Mouse (Mus musculus) MEL (cell line): ENCODE results near the gene Tnf. TPM values are rescaled to one million over a fixed set of nuclear protein-coding genes. Genes with fewer than 3 reads are reported as not detected.

Experiments used
- DNase-seq: peaks from one replicate; pipeline ENCODE4 v3.0.0; 2011; ENCODE audit warnings: low read depth, low spot score
- H3K27ac ChIP-seq: 2 replicates; pipeline ENCODE4 v1.5.1; 2012; ENCODE audit warnings: low read depth, mild to moderate bottlenecking, control low read depth, low read length, moderate library complexity; ENCODE audit not compliant: control insufficient read depth
- H3K27me3 ChIP-seq, 2 experiments: fragments of 150-350 bp in 1 of 2; sonication (generic) in 1 of 2; 2 replicates each; pipeline ENCODE4 v1.6.1; 2012; ENCODE audit warnings: low read length in 2 of 2, mild to moderate bottlenecking in 2 of 2, improper control_type of control experiment in 1 of 2, moderate library complexity in 1 of 2; ENCODE audit not compliant: insufficient read depth in 2 of 2, control insufficient read depth in 1 of 2
- H3K36me3 ChIP-seq, 2 experiments: 2 replicates each; pipeline ENCODE4 v1.6.1; 2012 to 2014; ENCODE audit warnings: low read length in 2 of 2, improper control_type of control experiment in 1 of 2, inconsistent platforms in 1 of 2, mild to moderate bottlenecking in 1 of 2; ENCODE audit not compliant: insufficient read depth in 2 of 2, control insufficient read depth in 1 of 2
- H3K4me1 ChIP-seq, 2 experiments: fragments of 150-350 bp in 1 of 2; sonication (generic) in 1 of 2; 2 replicates each; pipeline ENCODE4 v1.6.1; 2012; ENCODE audit warnings: low read length in 2 of 2, improper control_type of control experiment in 1 of 2, mild to moderate bottlenecking in 1 of 2; ENCODE audit not compliant: insufficient read depth in 2 of 2, control insufficient read depth in 1 of 2
- H3K4me3 ChIP-seq, 2 experiments: fragments of 150-350 bp in 1 of 2; sonication (generic) in 1 of 2; 2 replicates each; pipeline ENCODE4 v1.5.1; 2012; ENCODE audit warnings: low read depth in 2 of 2, low read length in 2 of 2, mild to moderate bottlenecking in 2 of 2, moderate library complexity in 2 of 2, control low read depth in 1 of 2, improper control_type of control experiment in 1 of 2; ENCODE audit not compliant: control insufficient read depth in 1 of 2, insufficient read depth in 1 of 2
- H3K79me2 ChIP-seq: 2 replicates; pipeline ENCODE4 v1.6.1; 2012; ENCODE audit warnings: mild to moderate bottlenecking, low read length, moderate library complexity; ENCODE audit not compliant: control insufficient read depth, poor library complexity, insufficient read depth
- H3K9ac ChIP-seq: 2 replicates; pipeline ENCODE4 v1.6.1; 2012; ENCODE audit warnings: low read depth, mild to moderate bottlenecking, control low read depth, low read length, moderate library complexity; ENCODE audit not compliant: control insufficient read depth, poor library complexity, severe bottlenecking
- H3K9me3 ChIP-seq: fragments of 150-350 bp; sonication (generic); replicated peaks from 2 replicates; pipeline ENCODE4 v1.6.1; 2012; ENCODE audit warnings: mild to moderate bottlenecking, low read length, improper control_type of control experiment, moderate library complexity; ENCODE audit not compliant: insufficient read depth
- CHD1 ChIP-seq: IDR thresholded peaks from 2 replicates; pipeline ENCODE4 v1.6.1; 2012; ENCODE audit warnings: low read depth, mild to moderate bottlenecking, inconsistent platforms, low read length, improper control_type of control experiment
- CHD2 ChIP-seq: IDR thresholded peaks from 2 replicates; pipeline ENCODE4 v1.6.1; 2011; ENCODE audit warnings: low read length, improper control_type of control experiment
- CTCF ChIP-seq, 3 experiments: IDR thresholded peaks in 2 of 3; conservative IDR thresholded peaks in 1 of 3; 2 replicates each; pipeline ENCODE4 v1.5.1; 2011 to 2012; ENCODE audit warnings: low read length in 3 of 3, low read depth in 2 of 3, mild to moderate bottlenecking in 2 of 3, improper control_type of control experiment in 1 of 3, inconsistent platforms in 1 of 3, mixed read lengths in 1 of 3, moderate library complexity in 1 of 3; ENCODE audit not compliant: control insufficient read depth in 1 of 3, insufficient read depth in 1 of 3, poor library complexity in 1 of 3, severe bottlenecking in 1 of 3
- E2F4 ChIP-seq: IDR thresholded peaks from 2 replicates; pipeline ENCODE4 v1.6.1; 2011; ENCODE audit warnings: low read depth, low read length, improper control_type of control experiment, borderline replicate concordance
- ELF1 ChIP-seq: IDR thresholded peaks from 2 replicates; pipeline ENCODE4 v1.6.1; 2014; ENCODE audit warnings: low read depth, mild to moderate bottlenecking, inconsistent platforms, low read length, improper control_type of control experiment, moderate library complexity
- EP300 ChIP-seq, 2 experiments: IDR thresholded peaks; 2 replicates each; pipeline ENCODE4 v1.6.1; 2011; ENCODE audit warnings: improper control_type of control experiment in 2 of 2, low read length in 2 of 2, low read depth in 1 of 2, mild to moderate bottlenecking in 1 of 2
- ETS1 ChIP-seq: IDR thresholded peaks from 2 replicates; pipeline ENCODE4 v1.6.1; 2012; ENCODE audit warnings: low read depth, mild to moderate bottlenecking, inconsistent platforms, low read length, improper control_type of control experiment, moderate library complexity
- GABPA ChIP-seq: IDR thresholded peaks from 2 replicates; pipeline ENCODE4 v1.6.1; 2012; ENCODE audit warnings: low read depth, mild to moderate bottlenecking, inconsistent platforms, low read length, improper control_type of control experiment, moderate library complexity
- GATA1 ChIP-seq: IDR thresholded peaks from 2 replicates; pipeline ENCODE4 v1.6.1; 2011; ENCODE audit warnings: low read depth, low read length, improper control_type of control experiment
- HCFC1 ChIP-seq: IDR thresholded peaks from 2 replicates; pipeline ENCODE4 v1.6.1; 2012; ENCODE audit warnings: low read depth, mild to moderate bottlenecking, inconsistent platforms, low read length, improper control_type of control experiment, moderate library complexity
- JUND ChIP-seq: IDR thresholded peaks from 2 replicates; pipeline ENCODE4 v1.6.1; 2011; ENCODE audit warnings: low read depth, mild to moderate bottlenecking, improper control_type of control experiment, low read length
- MAZ ChIP-seq: IDR thresholded peaks from 2 replicates; pipeline ENCODE4 v1.6.1; 2012; ENCODE audit warnings: low read depth, mild to moderate bottlenecking, inconsistent platforms, low read length, improper control_type of control experiment
- MEF2A ChIP-seq: IDR thresholded peaks from 2 replicates; pipeline ENCODE4 v1.6.1; 2014; ENCODE audit warnings: low read depth, mild to moderate bottlenecking, inconsistent platforms, low read length, improper control_type of control experiment; ENCODE audit not compliant: poor library complexity, insufficient replicate concordance, severe bottlenecking; ENCODE audit errors: extremely low read depth
- MXI1 ChIP-seq: IDR thresholded peaks from 2 replicates; pipeline ENCODE4 v1.6.1; 2011; ENCODE audit warnings: mild to moderate bottlenecking, low read depth, low read length, improper control_type of control experiment
- MYB ChIP-seq: IDR thresholded peaks from 2 replicates; pipeline ENCODE4 v1.6.1; 2011; ENCODE audit warnings: mild to moderate bottlenecking, low read depth, low read length, improper control_type of control experiment
- MYC ChIP-seq: IDR thresholded peaks from 2 replicates; pipeline ENCODE4 v1.6.1; 2011; ENCODE audit warnings: low read depth, mild to moderate bottlenecking, low read length, improper control_type of control experiment, moderate library complexity
- NELFE ChIP-seq: IDR thresholded peaks from 2 replicates; pipeline ENCODE4 v1.6.1; 2011; ENCODE audit warnings: low read depth, low read length, improper control_type of control experiment
- NRF1 ChIP-seq: IDR thresholded peaks from 2 replicates; pipeline ENCODE4 v1.6.1; 2014; ENCODE audit warnings: low read depth, mild to moderate bottlenecking, inconsistent platforms, low read length, improper control_type of control experiment, moderate library complexity; ENCODE audit not compliant: poor library complexity, insufficient read depth, severe bottlenecking
- POLR2AphosphoS2 ChIP-seq: IDR thresholded peaks from 2 replicates; pipeline ENCODE4 v1.6.1; 2011; ENCODE audit warnings: low read length, improper control_type of control experiment
- POLR2AphosphoS5 ChIP-seq: IDR thresholded peaks from 2 replicates; pipeline ENCODE4 v1.6.1; 2012; ENCODE audit warnings: low read depth, borderline replicate concordance, mild to moderate bottlenecking, inconsistent platforms, low read length, moderate library complexity, mixed read lengths
- RAD21 ChIP-seq: IDR thresholded peaks from 2 replicates; pipeline ENCODE4 v1.6.1; 2011; ENCODE audit warnings: mild to moderate bottlenecking, low read depth, low read length, improper control_type of control experiment
- RCOR1 ChIP-seq: IDR thresholded peaks from 2 replicates; pipeline ENCODE4 v1.6.1; 2012; ENCODE audit warnings: low read depth, mild to moderate bottlenecking, inconsistent platforms, low read length, improper control_type of control experiment
- SIN3A ChIP-seq: IDR thresholded peaks from 2 replicates; pipeline ENCODE4 v1.6.1; 2012; ENCODE audit warnings: low read length, improper control_type of control experiment, inconsistent platforms
- TAL1 ChIP-seq: IDR thresholded peaks from 2 replicates; pipeline ENCODE4 v1.6.1; 2012; ENCODE audit warnings: mild to moderate bottlenecking, inconsistent platforms, low read length, moderate library complexity, mixed read lengths
- TBP ChIP-seq: IDR thresholded peaks from 2 replicates; pipeline ENCODE4 v1.8.0; 2011; ENCODE audit warnings: low read depth, low read length, improper control_type of control experiment
- TCF12 ChIP-seq: IDR thresholded peaks from 2 replicates; pipeline ENCODE4 v1.6.1; 2014; ENCODE audit warnings: low read depth, mild to moderate bottlenecking, inconsistent platforms, low read length, improper control_type of control experiment, moderate library complexity
- UBTF ChIP-seq: IDR thresholded peaks from 2 replicates; pipeline ENCODE4 v1.6.1; 2012; ENCODE audit warnings: low read depth, mild to moderate bottlenecking, inconsistent platforms, low read length, improper control_type of control experiment, moderate library complexity, borderline replicate concordance; ENCODE audit not compliant: insufficient read depth
- USF1 ChIP-seq: IDR thresholded peaks from 2 replicates; pipeline ENCODE4 v1.6.1; 2014; ENCODE audit warnings: low read depth, mild to moderate bottlenecking, inconsistent platforms, low read length, improper control_type of control experiment, moderate library complexity
- ZKSCAN1 ChIP-seq: IDR thresholded peaks from 2 replicates; pipeline ENCODE4 v1.6.1; 2012; ENCODE audit warnings: low read depth, mild to moderate bottlenecking, inconsistent platforms, low read length, improper control_type of control experiment, moderate library complexity
- ZNF384 ChIP-seq: IDR thresholded peaks from 2 replicates; pipeline ENCODE4 v1.6.1; 2012; ENCODE audit warnings: low read depth, mild to moderate bottlenecking, inconsistent platforms, low read length, improper control_type of control experiment
- polyA plus RNA-seq, 2 experiments: library from polyadenylated mRNA; stranded (reverse) in 1 of 2; unstranded in 1 of 2; fragments of >175 nt in 1 of 2; fragments of >200 nt in 1 of 2; gene quantifications; 2 replicates each; pipeline versions ENCODE4 v1.2.1 to v1.2.4; 2012; ENCODE audit warnings: low replicate concordance in 2 of 2, low read depth in 1 of 2; ENCODE audit not compliant: insufficient read length in 2 of 2, insufficient read depth in 1 of 2, missing spikeins in 1 of 2
- total RNA-seq: library from RNA; depleted of rRNA; stranded (reverse); fragments of 300-350 nt; gene quantifications from 2 replicates; pipeline ENCODE4 v1.2.3, GENCODE M21; 2012

Tnf gene
- total and polyA plus RNA-seq, 3 experiments, result 1.2 to 2.0 TPM; not detected in 1

GRCm38 (mm10) chr17:35190096-35190495 lies 11.7 kb downstream of the Tnf start (continued):
- TF ChIP-seq UBTF, result no peak
- no peak for TF ChIP-seq TCF12
- peak; percentile 26; the same call in 1 of the 2 replicates for TF ChIP-seq GATA1
- TF ChIP-seq SIN3A, result peak; percentile 62; the same call in 1 of the 2 replicates
- peak; percentile 51 for TF ChIP-seq TAL1
- no peak for TF ChIP-seq MEF2A
- no peak for TF ChIP-seq USF1
- no peak for TF ChIP-seq HCFC1
- no peak; the same call in 1 of the 2 replicates for TF ChIP-seq TBP
- peak; percentile 56; the same call in 1 of the 2 replicates for TF ChIP-seq RCOR1
- no peak for TF ChIP-seq ZNF384
- no peak for TF ChIP-seq MAZ
- peak; percentile 60 to 66 for TF ChIP-seq EP300 (IDR thresholded peaks at IDR 0.05; ENCODE audit: low read depth in 1 of 2, low read length in 2 of 2)
- TF ChIP-seq GABPA, result no peak
- TF ChIP-seq NELFE, result peak; percentile 42; the same call in 1 of the 2 replicates
- no peak for TF ChIP-seq E2F4
- no peak for TF ChIP-seq MXI1
- TF ChIP-seq CHD2, result no peak
- TF ChIP-seq ELF1, result 0 out of 2 replicates have a peak, but pooled peaks have one; percentile 22
- no peak for TF ChIP-seq MYB
- TF ChIP-seq, all 39 proteins: peak for 9

GRCm38 (mm10) chr17:35189186-35189585 lies 12.6 kb downstream of the Tnf start:
- H3K9me3 ChIP-seq, result no peaks in the 10 kb centered on the region
- peak overlapping the region; percentile 89 for H3K27ac ChIP-seq
- peaks cover 20 to 55% of the 10 kb centered on the region in 2 experiments for H3K4me1 ChIP-seq
- no peaks in the 10 kb centered on the region for H3K79me2 ChIP-seq
- peak overlapping the region; percentile 53 for H3K9ac ChIP-seq
- DNase-seq, result peak; percentile 82
- peaks cover 0 to 41% of the 10 kb centered on the region in 2 experiments; a peak in 2 of 4 replicates for H3K36me3 ChIP-seq
- peak overlapping the region in 1 of 2 experiments; percentile 42; a peak in 3 of 4 replicates for H3K4me3 ChIP-seq
- H3K27me3 ChIP-seq, result no peaks in the 10 kb centered on the region
- TF ChIP-seq NELFE, result peak; percentile 46; the same call in 1 of the 2 replicates
- TF ChIP-seq ZKSCAN1, result no peak
- peak; percentile 43; the same call in 1 of the 2 replicates for TF ChIP-seq GATA1
- no peak for TF ChIP-seq POLR2AphosphoS5
- no peak for TF ChIP-seq ZNF384
- no peak for TF ChIP-seq E2F4
- peak; percentile 60; the same call in 1 of the 2 replicates for TF ChIP-seq ELF1
- TF ChIP-seq POLR2AphosphoS2, result no peak
- TF ChIP-seq UBTF, result no peak
- TF ChIP-seq SIN3A, result peak; percentile 46; the same call in 1 of the 2 replicates
- TF ChIP-seq MEF2A, result no peak
- TF ChIP-seq USF1, result no peak
- TF ChIP-seq NRF1, result no peak
- TF ChIP-seq TAL1, result peak; percentile 63
- TF ChIP-seq RCOR1, result no peak
- TF ChIP-seq ETS1, result peak; percentile 39; the same call in 1 of the 2 replicates
- TF ChIP-seq CTCF (IDR thresholded peaks at IDR 0.05 in 2 of 3, conservative IDR thresholded peaks at IDR 0.05 in 1 of 3; ENCODE audit: control insufficient read depth in 1 of 3, insufficient read depth in 1 of 3, low read depth in 2 of 3, low read length in 3 of 3, poor library complexity in 1 of 3, severe bottlenecking in 1 of 3), result no peak
- no peak for TF ChIP-seq JUND
- TF ChIP-seq MXI1, result 0 out of 2 replicates have a peak, but pooled peaks have one; percentile 23
- peak; percentile 53; the same call in 1 of the 2 replicates for TF ChIP-seq HCFC1
- peak; percentile 78 for TF ChIP-seq TBP
- TF ChIP-seq MYB, result peak; percentile 63; the same call in 1 of the 2 replicates
- no peak for TF ChIP-seq RAD21
- TF ChIP-seq CHD1, result no peak
- no peak for TF ChIP-seq MYC
- no peak for TF ChIP-seq GABPA
- peak; percentile 68 to 79 for TF ChIP-seq EP300 (IDR thresholded peaks at IDR 0.05; ENCODE audit: low read depth in 1 of 2, low read length in 2 of 2)
- peak; percentile 62 for TF ChIP-seq TCF12
